Mouse (Mus musculus) embryonic facial prominence, embryonic 14.5 days (tissue): ENCODE data around the gene Loxl3. TPM values are rescaled to one million over a fixed set of nuclear protein-coding genes. Genes with fewer than 3 reads are reported as not detected.

ENCODE experiments used
- ATAC-seq: fragments of 200-750 bp; cut with Nextera tagmentation; 2 replicates; pipeline ENCODE4 v1.8.0; 2017; ENCODE audit warnings: low read depth, moderate number of reproducible peaks, moderate TSS enrichment
- DNase-seq: peaks from one replicate; pipeline ENCODE4 v3.0.0-alpha.2; 2015; ENCODE audit warnings: low spot score
- H3K27ac ChIP-seq: fragments of 300-500 bp; sonication (generic); replicated peaks from 2 replicates; pipeline ENCODE4 v1.5.1; 2014; ENCODE audit warnings: low read depth, mild to moderate bottlenecking, low read length, moderate library complexity
- H3K27me3 ChIP-seq: fragments of 300-500 bp; sonication (generic); replicated peaks from 2 replicates; pipeline ENCODE4 v1.6.1; 2014; ENCODE audit warnings: low read length; ENCODE audit not compliant: control insufficient read depth, insufficient read depth
- H3K36me3 ChIP-seq: fragments of 300-500 bp; sonication (generic); 2 replicates; pipeline ENCODE4 v1.6.1; 2014; ENCODE audit warnings: low read length, mixed read lengths; ENCODE audit not compliant: control insufficient read depth, insufficient read depth
- H3K4me1 ChIP-seq: fragments of 300-500 bp; sonication (generic); 2 replicates; pipeline ENCODE4 v1.6.1; 2014; ENCODE audit warnings: antibody characterized with exemption, low read length; ENCODE audit not compliant: control insufficient read depth, insufficient read depth
- H3K4me2 ChIP-seq: fragments of 300-500 bp; sonication (generic); 2 replicates; pipeline ENCODE4 v1.6.1; 2014; ENCODE audit warnings: low read depth, mild to moderate bottlenecking, low read length, moderate library complexity, mixed read lengths
- H3K4me3 ChIP-seq: fragments of 300-500 bp; sonication (generic); 2 replicates; pipeline ENCODE4 v1.5.1; 2014; ENCODE audit warnings: low read depth, mild to moderate bottlenecking, low read length
- H3K9ac ChIP-seq: fragments of 300-500 bp; sonication (generic); 2 replicates; pipeline ENCODE4 v1.6.1; 2014; ENCODE audit warnings: low read depth, mild to moderate bottlenecking, low read length, moderate library complexity, mixed read lengths
- H3K9me3 ChIP-seq: fragments of 300-500 bp; sonication (generic); 2 replicates; pipeline ENCODE4 v1.6.1; 2016; ENCODE audit warnings: low read length; ENCODE audit not compliant: control insufficient read depth
- WGBS: fragments of 180-500 bp; shearing (Covaris S2); extraction: QIAGEN DNeasy Blood & Tissue Kit; methylation state at CpG from one replicate; pipeline ENCODE4 v1.1.7; 2014; 5-methylcytosine and 5-hydroxymethylcytosine counted together
- polyA plus RNA-seq: library from polyadenylated mRNA; unstranded; fragments of >200 nt; fragmentation: Nextera tagmentation; extraction: Ambion mirVana; gene quantifications from 2 replicates; pipeline ENCODE4 v1.2.1, GENCODE M21; 2014

Loxl3 gene
- polyA plus RNA-seq, 1 experiment from 2014 or later: 19.7 TPM

DNA sequence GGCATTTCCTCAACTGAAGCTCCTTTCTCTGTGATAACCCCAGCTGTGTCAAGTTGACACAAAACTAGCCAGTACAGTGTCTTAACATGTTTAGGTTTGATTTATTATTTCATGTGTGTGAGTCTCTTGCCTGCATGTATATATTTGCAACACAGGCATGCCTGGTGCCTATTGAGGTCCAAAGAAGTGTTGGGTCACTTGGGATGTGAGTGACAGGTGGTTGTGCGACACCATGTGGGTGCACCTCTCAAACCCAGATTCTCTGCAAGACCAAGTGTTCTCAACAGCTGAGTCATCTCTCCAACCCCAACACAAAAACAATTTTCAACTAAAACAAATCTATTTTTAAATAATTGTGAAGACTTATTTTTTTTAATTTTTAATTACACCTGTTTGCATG, 30.9 kb upstream of the Loxl3 start:
- Histone ChIP-seq H3K9me3 (no peaks in the 10 kb centered on the region), H3K4me2 (no peak overlapping the region), H3K27me3 (no peaks in the 10 kb centered on the region), H3K4me1 (0 out of 2 replicates have a peak, but pooled peaks cover 7% of the 10 kb centered on the region), H3K9ac (no peak overlapping the region), H3K4me3 (no peak overlapping the region), H3K27ac (no peak overlapping the region), H3K36me3 (no peaks in the 10 kb centered on the region)
- ATAC-seq (no peak), DNase-seq (no peak)
- WGBS: 87% methylated on average over 1 of the region's 1 CpGs

DNA sequence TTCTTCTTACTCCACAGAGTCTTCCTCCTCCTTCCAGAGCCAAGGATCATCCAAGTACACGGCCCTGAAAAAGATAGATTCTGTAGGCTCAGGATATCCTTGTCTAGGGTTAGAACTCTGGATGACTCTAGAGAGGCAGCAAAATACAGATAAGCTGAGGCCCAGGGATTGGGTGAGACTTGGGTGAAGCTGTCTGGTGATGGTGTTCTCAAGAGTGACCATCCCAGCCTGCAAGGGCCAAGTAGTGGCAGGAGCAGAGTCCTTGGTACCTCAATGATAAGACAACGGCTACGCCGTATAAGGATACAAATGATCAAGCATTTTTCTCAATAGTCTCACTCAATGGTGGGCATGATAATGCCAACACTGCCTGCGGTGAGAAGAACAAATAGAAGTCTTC, 30.1 kb upstream of the Loxl3 start:
- 0 out of 2 replicates have a peak, but pooled peaks cover 7% of the 10 kb centered on the region for H3K4me1 ChIP-seq
- no peaks in the 10 kb centered on the region for H3K36me3 ChIP-seq
- no peak overlapping the region for H3K4me3 ChIP-seq
- no peaks in the 10 kb centered on the region for H3K27me3 ChIP-seq
- no peak overlapping the region for H3K9ac ChIP-seq
- DNase-seq (no peak), ATAC-seq (no peak)
- no peaks in the 10 kb centered on the region for H3K9me3 ChIP-seq
- H3K4me2 ChIP-seq: no peak overlapping the region
- H3K27ac ChIP-seq: no peak overlapping the region
- 89% methylated on average over 5 of the region's 5 CpGs for WGBS

DNA sequence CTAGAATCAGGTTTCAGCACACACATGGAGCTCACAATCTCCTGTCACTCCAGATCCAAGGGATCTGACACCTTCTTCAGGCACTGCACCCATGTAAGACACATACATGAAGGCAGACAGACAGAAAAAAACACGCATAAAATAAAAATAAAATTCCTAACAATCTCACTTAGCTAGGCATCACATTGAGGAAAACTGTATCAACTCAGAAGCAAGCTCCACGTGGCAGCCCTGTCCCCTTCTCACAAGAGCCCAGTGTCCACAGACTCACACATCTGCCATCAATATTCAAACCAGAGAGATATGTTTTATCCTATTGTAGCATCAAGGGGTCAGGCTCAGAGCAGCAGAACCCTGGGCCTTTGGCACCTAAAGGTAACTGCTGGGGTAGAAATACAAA, 29.7 kb upstream of the Loxl3 start:
- H3K27me3 ChIP-seq: no peaks in the 10 kb centered on the region
- H3K9ac ChIP-seq: no peak overlapping the region
- 66% methylated on average over 2 of the region's 2 CpGs for WGBS
- H3K27ac ChIP-seq: no peak overlapping the region
- H3K4me2 ChIP-seq: no peak overlapping the region
- no peaks in the 10 kb centered on the region for H3K36me3 ChIP-seq
- no peaks in the 10 kb centered on the region for H3K9me3 ChIP-seq
- H3K4me3 ChIP-seq: no peak overlapping the region
- DNase-seq: no peak
- no peak for ATAC-seq
- H3K4me1 ChIP-seq: 0 out of 2 replicates have a peak, but pooled peaks cover 7% of the 10 kb centered on the region

DNA sequence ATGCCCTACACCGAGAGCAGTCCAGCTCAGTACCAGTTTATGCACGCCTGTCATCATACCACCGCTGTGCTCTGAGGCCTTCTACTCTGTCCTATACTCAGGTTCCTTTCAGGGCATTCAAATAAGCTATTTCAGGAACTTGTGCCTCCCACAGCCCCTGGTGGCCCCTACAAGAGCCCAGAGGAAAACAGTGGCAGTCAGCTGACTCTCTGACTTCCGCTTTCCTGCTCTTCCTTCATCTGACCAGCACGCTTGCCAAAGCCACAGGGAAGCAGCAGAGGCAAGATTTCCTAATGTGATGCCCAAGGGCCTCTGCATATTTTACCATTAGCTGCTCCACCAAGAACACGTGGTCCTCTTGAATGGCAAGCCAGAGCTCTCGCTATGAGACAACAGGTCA, 29.1 kb upstream of the Loxl3 start:
- ATAC-seq: no peak

DNA sequence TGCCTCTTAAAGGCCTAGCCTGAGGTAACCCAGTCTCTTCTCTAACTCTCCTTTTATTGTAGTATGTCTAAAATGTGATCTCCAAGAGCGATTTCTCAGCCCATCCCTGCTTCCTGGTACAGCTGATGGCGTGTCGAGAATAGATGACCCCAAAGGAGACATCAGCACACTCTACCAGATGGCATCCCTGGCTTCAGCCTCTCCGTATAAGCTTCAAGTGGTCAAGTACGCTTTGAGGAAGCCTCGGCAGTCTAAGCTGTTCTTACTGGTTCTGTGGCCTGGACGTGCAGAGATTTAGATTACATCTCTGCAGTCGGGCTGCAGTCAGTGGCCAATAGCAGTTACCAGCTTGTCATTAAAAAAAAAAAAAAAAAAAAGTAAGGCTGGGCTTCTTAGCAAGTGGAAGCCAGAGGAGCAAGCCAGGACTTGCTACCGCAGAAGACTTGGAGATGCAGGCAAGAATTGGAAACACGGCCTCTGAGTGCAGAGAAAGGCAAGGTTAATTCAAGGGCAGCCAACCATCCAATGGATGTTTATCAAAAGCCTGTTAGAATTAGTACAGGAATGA, 28.4 kb upstream of the Loxl3 start:
- H3K27me3 ChIP-seq: no peaks in the 10 kb centered on the region
- 0 out of 2 replicates have a peak, but pooled peaks cover 7% of the 10 kb centered on the region for H3K4me1 ChIP-seq
- no peaks in the 10 kb centered on the region for H3K9me3 ChIP-seq
- no peak overlapping the region for H3K27ac ChIP-seq
- DNase-seq (no peak), ATAC-seq (no peak)
- no peak overlapping the region for H3K9ac ChIP-seq
- H3K4me3 ChIP-seq: no peak overlapping the region
- no peaks in the 10 kb centered on the region for H3K36me3 ChIP-seq
- WGBS: 77% methylated on average over 10 of the region's 10 CpGs
- H3K4me2 ChIP-seq: no peak overlapping the region

More for the DNA sequence above, 29.1 kb upstream of the Loxl3 start:
- Histone ChIP-seq H3K9me3 (no peaks in the 10 kb centered on the region), H3K27ac (no peak overlapping the region; the same call in 1 of the 2 replicates), H3K4me1 (0 out of 2 replicates have a peak, but pooled peaks cover 7% of the 10 kb centered on the region), H3K4me3 (no peak overlapping the region), H3K4me2 (no peak overlapping the region), H3K27me3 (no peaks in the 10 kb centered on the region), H3K36me3 (no peaks in the 10 kb centered on the region), H3K9ac (no peak overlapping the region)
- peak; percentile 55 for DNase-seq
- WGBS: 36% methylated on average over 7 of the region's 7 CpGs

DNA sequence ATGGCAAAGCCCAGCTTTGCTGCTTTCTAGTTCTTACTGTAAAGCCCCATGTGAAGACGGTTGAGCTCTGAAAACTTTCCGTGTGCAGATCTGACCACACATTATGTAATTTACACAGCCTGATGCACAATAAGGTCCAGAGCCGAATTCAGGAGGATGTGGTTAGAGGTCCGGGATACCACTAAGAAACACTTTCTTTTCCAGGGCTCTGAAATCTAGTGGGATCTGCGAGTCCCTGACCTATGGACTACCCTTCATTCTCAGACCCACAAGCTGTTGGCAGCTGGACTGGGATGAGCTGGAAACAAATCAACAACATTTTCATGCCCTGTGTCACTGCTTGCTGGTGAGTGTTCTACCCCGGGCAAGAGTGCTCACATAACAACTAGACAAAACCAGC, 27.9 kb upstream of the Loxl3 start:
- no peak for ATAC-seq
- H3K36me3 ChIP-seq: no peaks in the 10 kb centered on the region
- H3K27ac ChIP-seq: no peak overlapping the region
- no peaks in the 10 kb centered on the region for H3K27me3 ChIP-seq
- 78% methylated on average over 6 of the region's 6 CpGs for WGBS
- no peak overlapping the region for H3K4me3 ChIP-seq
- no peak for DNase-seq
- H3K9ac ChIP-seq: no peak overlapping the region
- H3K9me3 ChIP-seq: no peaks in the 10 kb centered on the region
- 0 out of 2 replicates have a peak, but pooled peaks cover 7% of the 10 kb centered on the region for H3K4me1 ChIP-seq
- no peak overlapping the region for H3K4me2 ChIP-seq

DNA sequence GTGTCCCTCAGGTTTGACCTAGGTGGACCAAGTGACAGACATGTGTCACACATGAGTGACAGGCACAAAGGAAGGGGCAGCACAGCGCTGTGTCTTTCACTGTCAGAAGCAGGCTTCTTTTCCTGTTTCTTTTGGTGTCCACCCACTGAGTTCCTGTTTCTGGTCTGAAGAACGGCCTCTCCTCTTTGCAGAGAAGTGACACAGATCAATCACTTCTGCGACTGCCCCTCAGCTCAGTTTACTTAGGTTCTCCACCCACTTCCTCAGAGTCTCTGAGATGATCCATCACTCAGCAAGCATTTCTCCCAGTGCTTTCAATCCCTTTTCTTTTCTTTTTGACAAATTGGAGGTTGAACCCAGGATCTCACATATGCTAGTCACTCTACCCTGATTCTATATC, 25.3 kb upstream of the Loxl3 start:
- 40% methylated on average over 3 of the region's 3 CpGs for whole genome bisulfite sequencing
- H3K4me2 ChIP-seq: no peak overlapping the region
- DNase-seq (no peak), ATAC-seq (no peak)
- H3K27ac ChIP-seq: no peak overlapping the region
- no peaks in the 10 kb centered on the region for H3K27me3 ChIP-seq
- 0 out of 2 replicates have a peak, but pooled peaks cover 7% of the 10 kb centered on the region for H3K4me1 ChIP-seq
- no peak overlapping the region for H3K4me3 ChIP-seq
- H3K9ac ChIP-seq: no peak overlapping the region
- H3K9me3 ChIP-seq: no peaks in the 10 kb centered on the region
- no peaks in the 10 kb centered on the region for H3K36me3 ChIP-seq

DNA sequence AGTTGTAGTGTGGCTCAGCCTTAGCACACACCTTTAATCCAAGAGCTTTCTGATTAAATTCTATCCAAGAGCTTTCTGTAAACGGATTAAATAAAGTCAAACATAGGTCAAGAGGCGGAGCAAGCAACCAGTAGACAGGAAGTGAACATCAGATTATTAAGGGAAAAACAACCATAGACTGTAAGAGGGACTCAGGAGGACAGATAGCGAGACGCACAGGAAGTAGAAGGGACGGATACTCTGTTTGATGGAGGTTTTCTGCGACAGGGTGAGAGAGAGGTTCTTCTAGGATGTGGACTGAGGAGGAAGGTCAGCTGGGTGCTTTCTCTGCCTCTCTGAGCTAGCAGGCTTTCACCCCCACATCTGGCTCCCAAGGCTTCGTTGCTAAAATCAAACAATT, 24.0 kb upstream of the Loxl3 start:
- Histone ChIP-seq H3K36me3 (no peaks in the 10 kb centered on the region), H3K4me3 (no peak overlapping the region), H3K9me3 (no peaks in the 10 kb centered on the region), H3K9ac (no peak overlapping the region), H3K27ac (no peak overlapping the region), H3K4me1 (0 out of 2 replicates have a peak, but pooled peaks cover under 1% of the 10 kb centered on the region), H3K27me3 (no peaks in the 10 kb centered on the region), H3K4me2 (no peak overlapping the region)
- WGBS: 56% methylated on average over 7 of the region's 7 CpGs
- no peak for ATAC-seq
- no peak for DNase-seq

DNA sequence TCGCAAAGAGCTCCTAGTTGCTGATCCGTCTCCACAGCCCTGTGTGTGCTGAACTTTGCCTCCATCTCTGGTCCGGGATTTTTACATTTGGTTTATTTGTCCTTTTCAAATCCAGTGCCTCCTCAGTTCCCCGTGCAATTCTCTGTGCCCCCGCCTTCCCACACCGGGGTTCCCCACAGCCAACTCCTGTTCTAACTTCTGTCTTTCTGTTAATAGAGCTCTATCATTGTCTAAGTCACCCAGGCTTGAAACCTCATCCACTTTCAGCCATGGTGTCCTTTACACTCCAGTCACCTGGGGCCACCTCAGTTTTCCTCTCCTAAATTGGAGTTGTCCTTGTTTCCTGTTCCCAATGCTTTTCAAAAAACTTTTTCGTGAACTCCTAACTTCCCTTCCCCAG, 22.7 kb upstream of the Loxl3 start:
- H3K4me1 ChIP-seq: no peaks in the 10 kb centered on the region
- no peak overlapping the region for H3K27ac ChIP-seq
- no peak overlapping the region for H3K4me3 ChIP-seq
- 80% methylated on average over 7 of the region's 7 CpGs for WGBS
- no peak overlapping the region for H3K9ac ChIP-seq
- ATAC-seq (no peak), DNase-seq (no peak)
- H3K36me3 ChIP-seq: no peaks in the 10 kb centered on the region
- no peaks in the 10 kb centered on the region for H3K27me3 ChIP-seq
- no peak overlapping the region for H3K4me2 ChIP-seq
- H3K9me3 ChIP-seq: no peaks in the 10 kb centered on the region
